Mouse (Mus musculus): ENCODE results near the gene Mylk4. TPM values are rescaled to one million over a fixed set of nuclear protein-coding genes. Genes with fewer than 3 reads are reported as not detected.

The Mylk4 gene
- polyA plus RNA-seq, 1 experiment from 2014 or later = 3.0 TPM

DNA sequence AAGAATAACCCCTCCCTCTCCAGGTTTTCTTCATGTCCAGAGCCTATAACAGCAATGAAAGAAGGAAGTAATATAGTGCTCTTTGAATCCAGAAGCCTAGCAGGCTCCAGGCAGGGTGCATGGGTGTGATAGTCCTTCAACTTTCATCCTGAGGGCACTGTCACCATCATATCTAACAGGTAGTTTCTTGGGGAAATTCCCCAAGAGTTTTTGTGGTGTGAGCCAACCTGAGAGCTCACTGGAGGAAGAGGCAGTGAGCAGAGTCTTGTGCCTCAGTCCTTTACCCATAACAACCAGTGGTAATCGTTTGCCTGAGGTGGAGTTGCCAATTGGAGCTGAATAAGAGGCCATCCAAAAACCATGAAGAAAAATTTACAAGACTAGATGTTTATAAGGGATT, 91.2 kb downstream of the Mylk4 start:
- H3K4me3 ChIP-seq (replicated peaks; ENCODE audit: low read length) = no peak overlapping the region
- H3K27ac ChIP-seq (ENCODE audit: low read length) = no peak overlapping the region
- no peaks in the 10 kb centered on the region for H3K9me3 ChIP-seq (replicated peaks; ENCODE audit: control insufficient read depth, low read length)
- H3K4me2 ChIP-seq (ENCODE audit: low read depth, low read length) = no peak overlapping the region
- ATAC-seq (ENCODE audit: insufficient read depth, low FRiP score) = no peak
- H3K36me3 ChIP-seq (ENCODE audit: control insufficient read depth, insufficient read depth, low read length) = no peaks in the 10 kb centered on the region
- no peaks in the 10 kb centered on the region for H3K27me3 ChIP-seq (ENCODE audit: control insufficient read depth, insufficient read depth, low read length)
- no peaks in the 10 kb centered on the region for H3K4me1 ChIP-seq (ENCODE audit: control insufficient read depth, insufficient read depth, low read length)
- WGBS = 62% methylated on average over 1 of the region's 1 CpGs
- H3K9ac ChIP-seq (ENCODE audit: low read length) = no peak overlapping the region

DNA sequence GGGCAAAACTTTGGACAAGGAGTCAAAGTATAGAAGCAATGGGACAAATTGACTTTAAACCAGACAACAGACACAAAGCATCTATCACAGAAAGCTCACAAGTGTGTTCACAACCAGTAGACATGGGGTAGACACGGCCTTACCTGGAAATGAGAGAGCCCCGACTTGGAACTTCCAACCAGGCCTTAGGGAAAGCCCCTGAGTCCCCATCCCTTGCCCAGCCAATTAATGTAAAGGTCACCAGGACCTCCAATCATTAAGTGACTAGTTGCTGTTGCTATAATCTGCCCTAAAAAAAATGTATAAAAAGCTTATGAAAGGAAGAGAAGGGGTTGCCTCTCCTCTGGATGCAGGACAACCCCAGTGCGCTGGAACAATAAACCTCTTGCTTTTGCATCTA, 93.5 kb downstream of the Mylk4 start:
- Histone ChIP-seq H3K27me3 (ENCODE audit: control insufficient read depth, insufficient read depth, low read length) (no peaks in the 10 kb centered on the region), H3K27ac (ENCODE audit: low read length) (no peak overlapping the region), H3K4me2 (ENCODE audit: low read depth, low read length) (no peak overlapping the region), H3K4me1 (ENCODE audit: control insufficient read depth, insufficient read depth, low read length) (no peaks in the 10 kb centered on the region), H3K9ac (ENCODE audit: low read length) (no peak overlapping the region), H3K36me3 (ENCODE audit: control insufficient read depth, insufficient read depth, low read length) (no peaks in the 10 kb centered on the region), H3K4me3 (replicated peaks; ENCODE audit: low read length) (no peak overlapping the region), H3K9me3 (replicated peaks; ENCODE audit: control insufficient read depth, low read length) (no peaks in the 10 kb centered on the region)
- 87% methylated on average over 3 of the region's 3 CpGs for WGBS
- no peak for ATAC-seq (ENCODE audit: insufficient read depth, low FRiP score)

DNA sequence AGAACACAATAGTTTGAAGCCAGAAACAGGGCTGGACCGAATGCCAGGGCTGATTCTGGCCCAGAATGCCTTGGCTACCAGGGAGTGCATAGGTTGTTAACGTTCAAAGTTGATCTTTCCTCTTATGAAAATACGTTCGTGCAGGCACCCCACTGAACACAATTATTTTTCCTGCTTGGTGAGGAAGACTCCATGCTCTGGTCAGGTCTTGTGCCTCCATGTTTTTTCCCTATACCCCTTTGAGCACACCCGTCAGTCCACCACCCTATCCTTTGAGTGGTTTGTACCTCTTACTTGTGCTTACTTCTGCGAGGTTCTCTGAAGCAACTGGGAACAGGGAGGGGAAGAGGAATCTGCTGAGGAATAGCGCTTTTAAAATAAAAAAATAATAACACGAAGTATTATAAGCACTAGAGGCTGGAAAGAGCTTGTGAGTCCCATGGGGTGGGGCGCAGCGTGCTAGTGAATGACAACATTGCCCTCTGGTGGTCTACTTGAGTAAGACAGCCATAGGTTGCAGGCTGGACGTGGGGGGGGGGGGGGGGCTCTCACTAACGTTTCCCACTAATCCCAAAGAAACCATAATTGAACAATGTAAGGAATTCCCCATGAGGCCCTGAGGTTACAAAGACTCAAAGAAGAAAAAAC, 102.8 kb downstream of the Mylk4 start:
- Histone ChIP-seq H3K9me3 (replicated peaks; ENCODE audit: control insufficient read depth, low read length) (no peaks in the 10 kb centered on the region), H3K36me3 (ENCODE audit: control insufficient read depth, insufficient read depth, low read length) (no peaks in the 10 kb centered on the region), H3K9ac (ENCODE audit: low read length) (0 out of 2 replicates have a peak overlapping the region, but pooled peaks have one; percentile 23), H3K4me2 (ENCODE audit: low read depth, low read length) (peak overlapping the region; percentile 37; the same call in 1 of the 2 replicates), H3K27ac (ENCODE audit: low read length) (no peak overlapping the region), H3K4me1 (ENCODE audit: control insufficient read depth, insufficient read depth, low read length) (peaks cover 2% of the 10 kb centered on the region; the same call in 1 of the 2 replicates), H3K27me3 (ENCODE audit: control insufficient read depth, insufficient read depth, low read length) (no peaks in the 10 kb centered on the region), H3K4me3 (replicated peaks; ENCODE audit: low read length) (no peak overlapping the region)
- 34% methylated on average over 12 of the region's 12 CpGs for WGBS
- peak; percentile 68; the same call in 1 of the 2 replicates for ATAC-seq (ENCODE audit: insufficient read depth, low FRiP score)

DNA sequence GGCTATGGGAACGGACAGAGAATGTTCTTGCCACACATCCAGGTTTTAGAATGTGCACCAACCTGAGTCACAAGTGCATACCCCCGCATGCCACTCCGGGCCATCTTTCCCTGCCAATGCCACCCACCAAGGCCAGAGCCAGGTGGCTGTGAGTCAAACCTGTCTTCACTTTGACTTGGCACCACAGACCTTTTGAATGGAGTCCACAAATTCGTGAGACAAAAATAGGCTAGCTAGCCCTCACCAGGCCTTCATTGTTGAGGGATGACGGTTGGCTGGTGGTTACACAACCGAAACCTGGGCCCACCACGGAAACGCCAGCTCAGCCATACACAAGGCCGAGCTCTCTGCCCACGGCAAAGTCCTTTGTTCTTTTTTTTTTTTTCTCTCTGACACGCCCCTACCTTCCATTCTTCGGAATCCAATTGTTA, 103.6 kb downstream of the Mylk4 start:
- Histone ChIP-seq H3K4me1 (ENCODE audit: control insufficient read depth, insufficient read depth, low read length) (peaks cover 2% of the 10 kb centered on the region; the same call in 1 of the 2 replicates), H3K4me3 (replicated peaks; ENCODE audit: low read length) (no peak overlapping the region), H3K9me3 (replicated peaks; ENCODE audit: control insufficient read depth, low read length) (no peaks in the 10 kb centered on the region), H3K4me2 (ENCODE audit: low read depth, low read length) (no peak overlapping the region), H3K27me3 (ENCODE audit: control insufficient read depth, insufficient read depth, low read length) (no peaks in the 10 kb centered on the region), H3K9ac (ENCODE audit: low read length) (no peak overlapping the region), H3K27ac (ENCODE audit: low read length) (no peak overlapping the region), H3K36me3 (ENCODE audit: control insufficient read depth, insufficient read depth, low read length) (no peaks in the 10 kb centered on the region)
- WGBS = 83% methylated on average over 12 of the region's 12 CpGs
- ATAC-seq (ENCODE audit: insufficient read depth, low FRiP score) = no peak

DNA sequence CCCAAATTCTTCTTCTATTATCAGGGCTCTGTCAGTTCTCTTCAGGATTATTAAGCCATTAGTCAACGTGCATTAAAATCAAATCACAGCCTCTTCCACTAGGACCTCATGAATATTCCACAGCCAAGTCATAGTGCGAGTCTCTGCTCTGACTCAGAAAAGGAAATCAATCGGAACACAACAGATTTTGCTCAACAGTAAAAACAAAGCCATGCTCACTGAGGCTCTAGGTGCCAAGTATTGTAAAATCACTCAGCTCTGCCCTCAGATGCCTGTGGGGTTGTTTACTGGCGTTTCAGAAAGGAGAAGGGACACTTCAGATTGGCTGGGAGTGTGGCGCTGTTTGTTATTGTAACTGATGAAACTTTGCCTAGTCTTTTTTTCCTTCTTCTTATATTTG, 104.8 kb downstream of the Mylk4 start:
- no peak overlapping the region for H3K9ac ChIP-seq (ENCODE audit: low read length)
- H3K4me3 ChIP-seq (replicated peaks; ENCODE audit: low read length) = no peak overlapping the region
- no peak overlapping the region for H3K27ac ChIP-seq (ENCODE audit: low read length)
- H3K4me1 ChIP-seq (ENCODE audit: control insufficient read depth, insufficient read depth, low read length) = peaks cover 2% of the 10 kb centered on the region; the same call in 1 of the 2 replicates
- no peaks in the 10 kb centered on the region for H3K27me3 ChIP-seq (ENCODE audit: control insufficient read depth, insufficient read depth, low read length)
- H3K36me3 ChIP-seq (ENCODE audit: control insufficient read depth, insufficient read depth, low read length) = no peaks in the 10 kb centered on the region
- no peak for ATAC-seq (ENCODE audit: insufficient read depth, low FRiP score)
- H3K4me2 ChIP-seq (ENCODE audit: low read depth, low read length) = no peak overlapping the region
- no peaks in the 10 kb centered on the region for H3K9me3 ChIP-seq (replicated peaks; ENCODE audit: control insufficient read depth, low read length)
- WGBS = 72% methylated on average over 5 of the region's 5 CpGs

DNA sequence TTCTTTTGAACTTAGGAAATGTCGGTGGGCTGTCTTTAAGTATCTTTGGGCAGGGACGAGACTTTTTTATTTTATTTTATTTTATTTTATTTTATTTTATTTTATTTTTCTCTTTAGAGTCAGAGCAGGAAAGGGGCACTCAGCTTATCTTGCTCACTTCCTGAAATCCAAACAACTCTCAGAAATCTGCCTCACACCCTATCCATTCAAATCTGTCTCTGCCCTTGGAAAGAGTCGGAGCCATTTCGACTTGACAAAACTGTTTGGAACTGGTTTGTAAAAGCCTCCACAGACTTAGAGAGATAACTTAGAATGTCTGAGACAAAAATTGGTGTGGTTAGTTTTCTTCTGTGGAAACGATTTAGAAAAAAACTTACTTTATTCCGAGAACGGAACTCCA, 113.0 kb downstream of the Mylk4 start:
- Histone ChIP-seq H3K4me2 (ENCODE audit: low read depth, low read length) (no peak overlapping the region), H3K9me3 (replicated peaks; ENCODE audit: control insufficient read depth, low read length) (no peaks in the 10 kb centered on the region), H3K27me3 (ENCODE audit: control insufficient read depth, insufficient read depth, low read length) (no peaks in the 10 kb centered on the region), H3K27ac (ENCODE audit: low read length) (no peak overlapping the region), H3K4me3 (replicated peaks; ENCODE audit: low read length) (no peak overlapping the region), H3K9ac (ENCODE audit: low read length) (no peak overlapping the region), H3K4me1 (ENCODE audit: control insufficient read depth, insufficient read depth, low read length) (no peaks in the 10 kb centered on the region), H3K36me3 (ENCODE audit: control insufficient read depth, insufficient read depth, low read length) (no peaks in the 10 kb centered on the region)
- 37% methylated on average over 7 of the region's 7 CpGs for WGBS
- no peak for ATAC-seq (ENCODE audit: insufficient read depth, low FRiP score)

DNA sequence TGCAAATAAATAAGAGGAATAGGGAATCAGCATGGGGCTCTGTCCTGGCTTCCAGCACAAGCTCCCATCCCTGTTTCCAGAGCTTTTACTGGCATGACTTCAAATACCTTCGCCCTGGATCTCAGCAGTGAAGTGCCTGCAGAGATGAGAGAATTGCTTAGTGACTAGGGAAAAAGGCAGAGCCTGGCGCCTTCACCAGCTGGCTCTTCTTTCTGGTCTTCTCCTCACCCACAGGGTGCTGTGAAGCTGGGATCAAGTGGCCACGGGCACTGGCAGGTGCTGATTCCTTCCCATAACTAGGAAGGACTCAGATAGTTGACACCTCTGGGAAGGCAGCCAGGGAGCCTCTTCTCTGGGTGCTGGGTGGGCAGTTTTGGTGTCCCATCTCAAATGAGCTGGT, 115.5 kb downstream of the Mylk4 start:
- no peaks in the 10 kb centered on the region for H3K36me3 ChIP-seq (ENCODE audit: control insufficient read depth, insufficient read depth, low read length)
- ATAC-seq (ENCODE audit: insufficient read depth, low FRiP score) = no peak
- H3K27me3 ChIP-seq (ENCODE audit: control insufficient read depth, insufficient read depth, low read length) = no peaks in the 10 kb centered on the region
- no peak overlapping the region for H3K4me3 ChIP-seq (replicated peaks; ENCODE audit: low read length)
- H3K9ac ChIP-seq (ENCODE audit: low read length) = no peak overlapping the region
- H3K27ac ChIP-seq (ENCODE audit: low read length) = no peak overlapping the region
- no peaks in the 10 kb centered on the region for H3K9me3 ChIP-seq (replicated peaks; ENCODE audit: control insufficient read depth, low read length)
- no peaks in the 10 kb centered on the region for H3K4me1 ChIP-seq (ENCODE audit: control insufficient read depth, insufficient read depth, low read length)
- WGBS = 80% methylated on average over 3 of the region's 3 CpGs
- H3K4me2 ChIP-seq (ENCODE audit: low read depth, low read length) = no peak overlapping the region

DNA sequence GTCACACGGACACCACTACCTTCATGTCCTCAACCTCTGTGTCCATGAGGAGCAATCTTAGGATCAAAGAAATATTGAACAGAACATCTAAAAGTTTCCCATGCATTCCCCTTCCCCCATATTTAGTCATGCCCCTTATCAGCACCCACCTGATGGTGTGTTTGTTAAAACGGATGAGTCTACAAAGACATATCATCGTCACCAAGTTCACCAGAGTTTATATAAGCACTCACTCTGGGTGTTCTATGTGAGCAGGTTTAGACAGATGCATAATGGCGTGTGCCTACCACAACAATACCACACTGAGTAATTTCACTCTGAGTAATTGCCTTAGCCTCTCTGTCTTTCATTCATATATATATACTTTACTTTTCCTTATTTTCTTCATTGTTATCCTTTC, 116.4 kb downstream of the Mylk4 start:
- no peak for ATAC-seq (ENCODE audit: insufficient read depth, low FRiP score)
- H3K36me3 ChIP-seq (ENCODE audit: control insufficient read depth, insufficient read depth, low read length) = no peaks in the 10 kb centered on the region
- 54% methylated on average over 4 of the region's 4 CpGs for WGBS
- no peak overlapping the region for H3K4me2 ChIP-seq (ENCODE audit: low read depth, low read length)
- H3K27me3 ChIP-seq (ENCODE audit: control insufficient read depth, insufficient read depth, low read length) = no peaks in the 10 kb centered on the region
- no peak overlapping the region for H3K4me3 ChIP-seq (replicated peaks; ENCODE audit: low read length)
- H3K4me1 ChIP-seq (ENCODE audit: control insufficient read depth, insufficient read depth, low read length) = no peaks in the 10 kb centered on the region
- H3K27ac ChIP-seq (ENCODE audit: low read length) = no peak overlapping the region
- H3K9me3 ChIP-seq (replicated peaks; ENCODE audit: control insufficient read depth, low read length) = no peaks in the 10 kb centered on the region
- no peak overlapping the region for H3K9ac ChIP-seq (ENCODE audit: low read length)

DNA sequence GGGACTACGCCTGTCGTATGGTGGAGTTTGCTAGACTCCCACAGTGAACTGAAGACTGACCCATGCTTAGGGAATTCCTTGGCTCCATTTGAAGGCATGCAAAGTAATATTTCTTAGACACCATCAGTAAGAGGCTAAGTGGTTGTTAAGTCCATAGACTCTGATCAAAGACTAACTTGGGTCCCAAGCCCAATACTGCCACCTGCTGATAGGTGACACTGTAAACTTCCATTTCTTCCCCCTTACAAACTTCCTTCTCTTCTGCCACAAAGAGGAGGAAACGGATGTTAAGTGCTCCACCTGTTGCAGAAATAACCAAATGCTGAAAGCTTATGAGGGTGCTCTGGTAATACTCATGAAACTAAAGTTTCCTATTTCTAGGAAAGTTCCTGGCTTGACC, 121.7 kb downstream of the Mylk4 start:
- no peak for ATAC-seq (ENCODE audit: insufficient read depth, low FRiP score)
- no peak overlapping the region for H3K27ac ChIP-seq (ENCODE audit: low read length)
- H3K4me3 ChIP-seq (replicated peaks; ENCODE audit: low read length) = no peak overlapping the region
- no peaks in the 10 kb centered on the region for H3K9me3 ChIP-seq (replicated peaks; ENCODE audit: control insufficient read depth, low read length)
- no peak overlapping the region for H3K9ac ChIP-seq (ENCODE audit: low read length)
- 72% methylated on average over 3 of the region's 3 CpGs for WGBS
- no peak overlapping the region for H3K4me2 ChIP-seq (ENCODE audit: low read depth, low read length)
- no peaks in the 10 kb centered on the region for H3K4me1 ChIP-seq (ENCODE audit: control insufficient read depth, insufficient read depth, low read length)
- no peaks in the 10 kb centered on the region for H3K27me3 ChIP-seq (ENCODE audit: control insufficient read depth, insufficient read depth, low read length)
- no peaks in the 10 kb centered on the region for H3K36me3 ChIP-seq (ENCODE audit: control insufficient read depth, insufficient read depth, low read length)

Measured in stomach, embryonic 16.5 days (tissue).